Mouse (Mus musculus): ENCODE measurements at regions not wholly inside any gene's neighbourhood (a gene's known extent, or its start where the extent isn't known, plus 50 kb on each side); places are given as distances from the start of the nearest gene placed in this dataset.

DNA sequence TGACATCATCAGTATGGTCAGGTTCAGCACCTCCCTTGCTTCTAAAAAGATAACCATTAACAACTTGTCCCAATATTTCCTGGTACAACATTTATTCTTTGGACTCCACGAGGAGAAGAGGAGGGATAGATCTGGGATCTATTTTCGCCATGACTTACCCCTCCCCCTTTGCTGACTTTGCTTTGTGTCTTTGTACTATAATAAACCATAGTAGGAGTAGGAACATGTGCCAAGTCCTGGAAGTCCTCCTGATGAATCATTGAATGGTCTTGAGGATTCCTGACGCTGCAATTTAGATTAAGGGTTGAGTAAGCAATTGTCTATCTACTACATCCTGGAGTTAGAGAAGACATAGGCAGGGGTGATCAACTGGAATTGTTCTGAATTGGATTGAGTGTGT, 71.2 kb downstream of the Rbm11 start:
- DNase-seq, result no peak

GRCm38 (mm10) chr16:75667589-75667988, 74.9 kb downstream of the Rbm11 start:
- DNase-seq, result no peak

DNA sequence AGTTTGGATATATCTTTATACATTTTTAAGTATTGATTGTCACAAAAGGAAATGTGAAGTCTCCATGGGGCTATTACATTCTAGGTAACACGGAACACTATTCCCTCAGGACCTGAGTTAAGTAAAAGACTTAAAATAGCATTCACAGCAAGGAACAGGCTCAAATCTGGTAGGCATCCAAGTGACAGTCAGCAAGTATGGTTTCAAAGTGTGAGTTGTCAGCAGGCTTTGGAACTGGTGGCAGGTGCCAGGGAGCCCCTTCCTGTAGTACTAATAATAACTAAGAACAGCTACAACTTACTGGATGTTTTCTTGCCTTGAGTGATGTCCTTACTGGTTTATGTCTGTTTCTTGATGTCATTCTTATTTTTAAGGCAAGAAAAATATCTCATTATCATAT, 79.5 kb downstream of the Rbm11 start:
- peak; percentile 7 to 22 for DNase-seq

DNA sequence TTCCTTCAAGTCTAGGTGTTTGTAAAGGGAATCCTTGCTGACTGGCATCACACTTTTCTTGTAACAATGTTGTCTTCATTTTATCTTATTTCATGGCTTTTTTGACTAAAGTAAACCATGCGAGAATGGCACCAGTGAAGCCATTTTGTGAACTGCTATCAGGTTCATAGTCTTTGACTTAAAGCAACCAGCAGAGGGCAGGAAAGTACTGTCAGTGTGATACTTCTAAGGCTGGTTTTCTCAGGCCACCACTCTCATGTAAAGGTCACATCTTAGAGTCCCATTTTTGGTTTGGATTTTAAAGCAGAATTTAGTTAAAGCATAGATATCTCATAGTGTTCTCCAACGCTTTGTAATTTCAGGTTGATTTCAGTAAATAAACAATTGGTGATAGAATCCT, 83.2 kb downstream of the Rbm11 start:
- DNase-seq, result peak; percentile 7 to 17

GRCm38 (mm10) chr16:75677180-75677579, 84.5 kb downstream of the Rbm11 start:
- DNase-seq, result no peak
